Mouse (Mus musculus) midbrain, embryonic 14.5 days (tissue): Measurements from ENCODE around the gene Tlr9. TPM values are rescaled to one million over a fixed set of nuclear protein-coding genes. Genes with fewer than 3 reads are reported as not detected.

ENCODE experiments used
- ATAC-seq: fragments of 200-750 bp; cut with Nextera tagmentation; 2 replicates; pipeline ENCODE4 v1.8.0; 2017; ENCODE audit warnings: moderate number of reproducible peaks, moderate library complexity; ENCODE audit not compliant: low FRiP score, low TSS enrichment
- DNase-seq: peaks from one replicate; pipeline ENCODE4 v3.0.0-alpha.2; 2015
- H3K27ac ChIP-seq: fragments of 300-500 bp; sonication (generic); replicated peaks from 2 replicates; pipeline ENCODE4 v1.5.1; 2014; ENCODE audit warnings: mild to moderate bottlenecking, low read depth, low read length, moderate library complexity
- H3K27me3 ChIP-seq: fragments of 300-500 bp; sonication (generic); 2 replicates; pipeline ENCODE4 v1.6.1; 2014; ENCODE audit warnings: low read length, control low read depth, mixed read lengths; ENCODE audit not compliant: control insufficient read depth, insufficient read depth
- H3K36me3 ChIP-seq: fragments of 300-500 bp; sonication (generic); 2 replicates; pipeline ENCODE4 v1.6.1; 2014; ENCODE audit warnings: low read length, control low read depth; ENCODE audit not compliant: control insufficient read depth, insufficient read depth
- H3K4me1 ChIP-seq: fragments of 300-500 bp; sonication (generic); 2 replicates; pipeline ENCODE4 v1.6.1; 2014; ENCODE audit warnings: mild to moderate bottlenecking, antibody characterized with exemption, low read length, control low read depth; ENCODE audit not compliant: control insufficient read depth, insufficient read depth
- H3K4me2 ChIP-seq: fragments of 300-500 bp; sonication (generic); 2 replicates; pipeline ENCODE4 v1.6.1; 2014; ENCODE audit warnings: mild to moderate bottlenecking, low read length, moderate library complexity
- H3K4me3 ChIP-seq: fragments of 300-500 bp; sonication (generic); replicated peaks from 2 replicates; pipeline ENCODE4 v1.5.1; 2014; ENCODE audit warnings: low read depth, low read length
- H3K9ac ChIP-seq: fragments of 300-500 bp; sonication (generic); replicated peaks from 2 replicates; pipeline ENCODE4 v1.6.1; 2014; ENCODE audit warnings: mild to moderate bottlenecking, low read length, moderate library complexity
- H3K9me3 ChIP-seq: fragments of 300-500 bp; sonication (generic); 2 replicates; pipeline ENCODE4 v1.6.1; 2016; ENCODE audit warnings: low read length, control low read depth, mixed read lengths; ENCODE audit not compliant: control insufficient read depth
- WGBS: fragments of 180-500 bp; shearing (Covaris S2); extraction: QIAGEN DNeasy Blood & Tissue Kit; methylation state at CpG from one replicate; pipeline ENCODE4 v1.1.7; 2014; 5-methylcytosine and 5-hydroxymethylcytosine counted together
- polyA plus RNA-seq: library from polyadenylated mRNA; unstranded; fragments of >200 nt; fragmentation: Nextera tagmentation; extraction: Ambion mirVana; gene quantifications from 2 replicates; pipeline ENCODE4 v1.2.1, GENCODE M21; 2014

The Tlr9 gene
- polyA plus RNA-seq, 1 experiment from 2014 or later: 0.09 TPM

DNA sequence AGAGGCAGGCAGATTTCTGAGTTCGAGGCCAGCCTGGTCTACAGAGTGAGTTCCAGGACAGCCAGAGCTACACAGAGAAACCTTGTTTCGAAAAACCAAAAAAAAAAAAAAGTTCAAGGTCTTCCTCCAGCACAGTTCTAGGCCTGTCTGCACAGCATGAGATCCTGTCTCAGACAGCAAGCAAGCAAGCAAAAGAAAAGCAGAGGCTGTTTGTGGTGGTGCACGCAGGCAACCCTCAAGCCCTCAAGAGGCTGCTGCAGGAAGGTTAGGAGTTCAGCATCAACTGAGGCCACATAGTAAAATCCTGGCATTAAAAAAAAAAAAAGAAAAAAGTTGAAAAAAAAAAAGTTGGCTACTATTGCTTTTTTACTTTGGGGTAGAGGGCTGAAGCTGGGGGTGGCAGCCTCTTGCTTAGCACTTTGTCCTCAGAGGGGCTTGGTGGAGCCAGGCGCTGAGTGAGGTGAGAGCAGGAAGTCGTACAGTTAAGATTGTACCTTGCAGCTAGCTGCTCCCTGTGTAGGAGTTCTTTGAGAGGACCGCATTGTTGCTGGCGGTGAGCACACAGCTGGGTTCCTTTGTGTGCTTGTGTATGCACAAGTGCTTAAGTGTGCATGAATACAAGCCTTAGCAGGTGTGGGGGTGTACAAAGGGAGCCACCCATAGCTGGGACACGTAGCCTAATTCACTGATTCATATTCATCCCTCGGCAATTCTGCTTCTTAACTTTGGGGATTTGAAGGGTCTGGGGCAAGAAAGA lies 11.4 kb upstream of the Tlr9 start:
- peak; percentile 16 for DNase-seq
- 31% methylated on average over 9 of the region's 9 CpGs for WGBS

GRCm38 (mm10) chr9:106211680-106212593 lies 10.5 kb upstream of the Tlr9 start:
- ATAC-seq: peak; percentile 82
- peak overlapping the region; percentile 49; the same call in 1 of the 2 replicates for H3K9ac ChIP-seq
- peak overlapping the region; percentile 55; the same call in 1 of the 2 replicates for H3K27ac ChIP-seq
- peaks cover 41% of the 10 kb centered on the region for H3K36me3 ChIP-seq
- peak overlapping the region; percentile 59 for H3K4me2 ChIP-seq
- peak; percentile 98 for DNase-seq
- peak overlapping the region; percentile 25 for H3K4me3 ChIP-seq
- H3K9me3 ChIP-seq: no peaks in the 10 kb centered on the region
- peaks cover 6% of the 10 kb centered on the region for H3K4me1 ChIP-seq
- 17% methylated on average over 37 of the region's 37 CpGs for WGBS
- no peaks in the 10 kb centered on the region for H3K27me3 ChIP-seq

More for the DNA sequence above, 11.4 kb upstream of the Tlr9 start:
- H3K9me3 ChIP-seq: no peaks in the 10 kb centered on the region
- no peak overlapping the region for H3K4me3 ChIP-seq
- H3K4me1 ChIP-seq: peaks cover 6% of the 10 kb centered on the region
- H3K27me3 ChIP-seq: no peaks in the 10 kb centered on the region
- peak overlapping the region; percentile 55; the same call in 1 of the 2 replicates for H3K27ac ChIP-seq
- no peak for ATAC-seq
- peak overlapping the region; percentile 59 for H3K4me2 ChIP-seq
- H3K9ac ChIP-seq: peak overlapping the region; percentile 49; the same call in 1 of the 2 replicates
- peaks cover 41% of the 10 kb centered on the region for H3K36me3 ChIP-seq

- H3K9me3 ChIP-seq: no peaks in the 10 kb centered on the region
- no peak overlapping the region for H3K9ac ChIP-seq
- H3K4me1 ChIP-seq: peaks cover 6% of the 10 kb centered on the region
- no peak overlapping the region for H3K4me3 ChIP-seq
- no peaks in the 10 kb centered on the region for H3K27me3 ChIP-seq
- WGBS: 91% methylated on average over 12 of the region's 12 CpGs
- H3K36me3 ChIP-seq: peaks cover 41% of the 10 kb centered on the region
- ATAC-seq (no peak), DNase-seq (no peak)
- H3K4me2 ChIP-seq: no peak overlapping the region
- no peak overlapping the region for H3K27ac ChIP-seq
Observed at GRCm38 (mm10) chr9:106212594-106212981, 9.8 kb upstream of the Tlr9 start.

GRCm38 (mm10) chr9:106215341-106216125 lies 6.9 kb upstream of the Tlr9 start:
- Histone ChIP-seq H3K27ac (no peak overlapping the region), H3K4me1 (peaks cover 6% of the 10 kb centered on the region), H3K9me3 (no peaks in the 10 kb centered on the region), H3K9ac (no peak overlapping the region), H3K4me2 (no peak overlapping the region), H3K27me3 (no peaks in the 10 kb centered on the region), H3K36me3 (peaks cover 34% of the 10 kb centered on the region), H3K4me3 (no peak overlapping the region)
- no peak for DNase-seq
- WGBS: 83% methylated on average over 6 of the region's 6 CpGs
- no peak for ATAC-seq

- DNase-seq: no peak
- H3K4me2 ChIP-seq: no peak overlapping the region
Observed at GRCm38 (mm10) chr9:106216971-106217370, 5.4 kb upstream of the Tlr9 start.

DNA sequence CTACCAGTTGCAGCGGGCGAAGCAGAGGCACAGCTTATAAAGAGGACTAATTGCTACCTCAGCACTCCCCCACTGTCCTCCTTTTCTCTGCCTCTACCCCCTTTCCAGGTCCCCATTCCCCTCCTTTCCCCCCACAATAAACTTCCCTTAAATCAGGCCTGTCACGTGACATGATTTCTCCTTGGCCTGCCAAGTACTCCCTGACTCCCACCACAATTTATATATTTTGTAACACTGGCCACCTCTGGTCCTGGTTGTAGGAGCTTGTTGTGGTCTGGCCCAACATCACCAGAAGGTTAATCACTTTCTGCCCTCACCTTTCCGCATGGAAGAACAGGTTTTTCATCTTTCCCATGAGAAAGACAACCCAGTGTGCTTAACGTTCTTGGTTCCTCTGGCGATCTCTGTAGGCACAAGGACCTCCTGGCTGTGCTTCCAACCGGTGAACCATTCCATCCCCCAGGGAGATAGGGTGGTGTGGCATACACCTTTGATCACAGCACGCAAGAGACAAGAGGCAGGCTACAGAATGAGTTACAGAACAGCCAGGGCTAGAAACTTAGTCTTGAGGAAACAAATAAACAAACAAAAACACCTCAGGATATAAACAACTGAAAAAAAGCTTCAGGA lies 1.4 kb upstream of the Tlr9 start:
- peaks cover 3% of the 10 kb centered on the region; the same call in 1 of the 2 replicates for H3K4me1 ChIP-seq
- H3K27me3 ChIP-seq: peaks cover 8% of the 10 kb centered on the region; the same call in 1 of the 2 replicates
- H3K4me3 ChIP-seq: no peak overlapping the region
- no peak overlapping the region for H3K4me2 ChIP-seq
- no peak overlapping the region for H3K27ac ChIP-seq
- no peak for DNase-seq
- H3K36me3 ChIP-seq: no peaks in the 10 kb centered on the region
- WGBS: 72% methylated on average over 8 of the region's 8 CpGs
- no peak overlapping the region for H3K9ac ChIP-seq
- H3K9me3 ChIP-seq: no peaks in the 10 kb centered on the region
- no peak for ATAC-seq

More at GRCm38 (mm10) chr9:106216971-106217370, 5.4 kb upstream of the Tlr9 start:
- no peaks in the 10 kb centered on the region for H3K4me1 ChIP-seq
- H3K36me3 ChIP-seq: peaks cover 34% of the 10 kb centered on the region
- H3K27me3 ChIP-seq: no peaks in the 10 kb centered on the region
- 87% methylated on average over 7 of the region's 7 CpGs for WGBS
- no peak overlapping the region for H3K4me3 ChIP-seq
- H3K27ac ChIP-seq: no peak overlapping the region
- no peak for ATAC-seq
- no peak overlapping the region for H3K9ac ChIP-seq
- H3K9me3 ChIP-seq: no peaks in the 10 kb centered on the region

GRCm38 (mm10) chr9:106222994-106223393 lies 596 bp downstream of the Tlr9 start:
- no peak overlapping the region for H3K4me2 ChIP-seq
- no peaks in the 10 kb centered on the region for H3K9me3 ChIP-seq
- 94% methylated on average over 4 of the region's 4 CpGs for WGBS
- H3K4me1 ChIP-seq: peaks cover 4% of the 10 kb centered on the region; the same call in 1 of the 2 replicates
- no peak overlapping the region for H3K9ac ChIP-seq
- peaks cover 8% of the 10 kb centered on the region; the same call in 1 of the 2 replicates for H3K27me3 ChIP-seq
- no peak overlapping the region for H3K4me3 ChIP-seq
- no peaks in the 10 kb centered on the region for H3K36me3 ChIP-seq
- no peak for DNase-seq
- no peak for ATAC-seq
- no peak overlapping the region for H3K27ac ChIP-seq
